Mouse (Mus musculus) stomach, embryonic 14.5 days (tissue): ENCODE data around the gene Psmd11. TPM values are rescaled to one million over a fixed set of nuclear protein-coding genes. Genes with fewer than 3 reads are reported as not detected.

Experiments used
- ATAC-seq: fragments of 200-750 bp; cut with Nextera tagmentation; 2 replicates; pipeline ENCODE4 v1.8.0; 2017; ENCODE audit warnings: low read depth, moderate TSS enrichment; ENCODE audit not compliant: insufficient number of reproducible peaks, insufficient read depth, low FRiP score
- H3K27ac ChIP-seq: fragments of 300-500 bp; sonication (generic); 2 replicates; pipeline ENCODE4 v1.5.1; 2014; ENCODE audit warnings: mild to moderate bottlenecking, low read length, moderate library complexity, mixed read lengths
- H3K27me3 ChIP-seq: fragments of 300-500 bp; sonication (generic); 2 replicates; pipeline ENCODE4 v1.6.1; 2014; ENCODE audit warnings: low read length, control low read depth, mixed read lengths; ENCODE audit not compliant: control insufficient read depth, insufficient read depth
- H3K36me3 ChIP-seq: fragments of 300-500 bp; sonication (generic); 2 replicates; pipeline ENCODE4 v1.6.1; 2014; ENCODE audit warnings: mild to moderate bottlenecking, control low read depth, low read length, moderate library complexity, mixed read lengths; ENCODE audit not compliant: control insufficient read depth, insufficient read depth
- H3K4me1 ChIP-seq: fragments of 300-500 bp; sonication (generic); 2 replicates; pipeline ENCODE4 v1.6.1; 2014; ENCODE audit warnings: low read length, control low read depth, mixed read lengths; ENCODE audit not compliant: control insufficient read depth, insufficient read depth
- H3K4me2 ChIP-seq: fragments of 300-500 bp; sonication (generic); replicated peaks from 2 replicates; pipeline ENCODE4 v1.6.1; 2014; ENCODE audit warnings: low read depth, low read length, control low read depth
- H3K4me3 ChIP-seq: fragments of 300-500 bp; sonication (generic); 2 replicates; pipeline ENCODE4 v1.5.1; 2014; ENCODE audit warnings: low read depth, low read length, control low read depth
- H3K9ac ChIP-seq: fragments of 300-500 bp; sonication (generic); replicated peaks from 2 replicates; pipeline ENCODE4 v1.6.1; 2014; ENCODE audit warnings: low read depth, mild to moderate bottlenecking, control low read depth, low read length, moderate library complexity, mixed read lengths
- H3K9me3 ChIP-seq: fragments of 300-500 bp; sonication (generic); 2 replicates; pipeline ENCODE4 v1.6.1; 2016; ENCODE audit warnings: low read depth, low read length, control low read depth; ENCODE audit not compliant: control insufficient read depth
- WGBS: fragments of 180-500 bp; shearing (Covaris S2); extraction: QIAGEN DNeasy Blood & Tissue Kit; methylation state at CpG from one replicate; pipeline ENCODE4 v1.1.7; 2014; 5-methylcytosine and 5-hydroxymethylcytosine counted together
- polyA plus RNA-seq: library from polyadenylated mRNA; unstranded; fragments of >200 nt; fragmentation: Nextera tagmentation; extraction: Ambion mirVana; gene quantifications from 2 replicates; pipeline ENCODE4 v1.2.1, GENCODE M21; 2014

The Psmd11 gene
- polyA plus RNA-seq, 1 experiment from 2014 or later = 278 TPM

DNA sequence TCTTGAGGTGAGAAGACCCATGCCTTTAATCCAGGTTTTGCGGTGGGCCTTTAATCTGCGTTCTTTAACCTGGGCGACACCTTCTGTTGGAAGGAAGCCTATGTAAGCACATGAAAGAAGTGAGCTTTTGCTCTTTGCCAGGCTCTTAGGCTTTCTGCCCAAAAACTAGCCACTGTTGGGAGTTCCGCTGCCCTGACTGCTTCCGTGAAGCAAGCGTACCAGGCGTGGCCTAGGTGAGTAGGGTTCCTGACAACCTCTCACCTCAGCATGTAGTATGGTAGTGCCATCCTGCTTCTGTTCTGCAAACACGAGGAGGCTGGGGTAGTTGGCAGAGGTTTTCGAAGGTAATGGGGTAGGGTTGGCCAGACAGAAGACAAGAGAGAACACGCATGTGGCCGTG is 46.4 kb downstream of the Psmd11 start:
- no peak overlapping the region for H3K9ac ChIP-seq
- WGBS = 94% methylated on average over 11 of the region's 11 CpGs
- H3K4me3 ChIP-seq = no peak overlapping the region
- peaks cover 8% of the 10 kb centered on the region for H3K4me1 ChIP-seq
- H3K9me3 ChIP-seq = no peaks in the 10 kb centered on the region
- H3K4me2 ChIP-seq = no peak overlapping the region
- ATAC-seq = no peak
- H3K27ac ChIP-seq = no peak overlapping the region
- H3K27me3 ChIP-seq = no peaks in the 10 kb centered on the region
- peaks cover 28% of the 10 kb centered on the region for H3K36me3 ChIP-seq

DNA sequence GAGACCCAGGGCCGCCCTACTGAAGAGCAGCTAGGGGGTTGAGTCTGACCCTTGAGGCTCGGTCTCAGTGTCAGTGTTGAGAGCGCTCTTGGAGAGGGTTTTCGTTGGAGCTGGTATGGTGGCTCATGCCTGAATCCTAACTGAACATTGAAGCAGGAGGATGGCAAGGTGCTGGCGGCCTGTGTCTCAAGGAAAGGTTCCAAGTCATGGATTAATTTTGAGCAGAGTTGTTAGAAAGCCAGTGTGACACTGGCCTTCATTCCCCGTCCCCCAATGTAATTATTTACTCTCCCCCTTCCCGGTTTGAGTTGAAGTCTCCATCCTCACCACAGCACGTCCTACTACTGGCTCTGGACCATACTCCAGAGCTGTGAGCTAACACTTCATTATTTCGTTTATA is 47.1 kb downstream of the Psmd11 start:
- no peak overlapping the region for H3K4me2 ChIP-seq
- no peaks in the 10 kb centered on the region for H3K27me3 ChIP-seq
- no peak overlapping the region for H3K9ac ChIP-seq
- no peak overlapping the region for H3K4me3 ChIP-seq
- peaks cover 8% of the 10 kb centered on the region for H3K4me1 ChIP-seq
- H3K27ac ChIP-seq = no peak overlapping the region
- peaks cover 21% of the 10 kb centered on the region for H3K36me3 ChIP-seq
- H3K9me3 ChIP-seq = no peaks in the 10 kb centered on the region
- 81% methylated on average over 9 of the region's 9 CpGs for whole genome bisulfite sequencing
- ATAC-seq = no peak

DNA sequence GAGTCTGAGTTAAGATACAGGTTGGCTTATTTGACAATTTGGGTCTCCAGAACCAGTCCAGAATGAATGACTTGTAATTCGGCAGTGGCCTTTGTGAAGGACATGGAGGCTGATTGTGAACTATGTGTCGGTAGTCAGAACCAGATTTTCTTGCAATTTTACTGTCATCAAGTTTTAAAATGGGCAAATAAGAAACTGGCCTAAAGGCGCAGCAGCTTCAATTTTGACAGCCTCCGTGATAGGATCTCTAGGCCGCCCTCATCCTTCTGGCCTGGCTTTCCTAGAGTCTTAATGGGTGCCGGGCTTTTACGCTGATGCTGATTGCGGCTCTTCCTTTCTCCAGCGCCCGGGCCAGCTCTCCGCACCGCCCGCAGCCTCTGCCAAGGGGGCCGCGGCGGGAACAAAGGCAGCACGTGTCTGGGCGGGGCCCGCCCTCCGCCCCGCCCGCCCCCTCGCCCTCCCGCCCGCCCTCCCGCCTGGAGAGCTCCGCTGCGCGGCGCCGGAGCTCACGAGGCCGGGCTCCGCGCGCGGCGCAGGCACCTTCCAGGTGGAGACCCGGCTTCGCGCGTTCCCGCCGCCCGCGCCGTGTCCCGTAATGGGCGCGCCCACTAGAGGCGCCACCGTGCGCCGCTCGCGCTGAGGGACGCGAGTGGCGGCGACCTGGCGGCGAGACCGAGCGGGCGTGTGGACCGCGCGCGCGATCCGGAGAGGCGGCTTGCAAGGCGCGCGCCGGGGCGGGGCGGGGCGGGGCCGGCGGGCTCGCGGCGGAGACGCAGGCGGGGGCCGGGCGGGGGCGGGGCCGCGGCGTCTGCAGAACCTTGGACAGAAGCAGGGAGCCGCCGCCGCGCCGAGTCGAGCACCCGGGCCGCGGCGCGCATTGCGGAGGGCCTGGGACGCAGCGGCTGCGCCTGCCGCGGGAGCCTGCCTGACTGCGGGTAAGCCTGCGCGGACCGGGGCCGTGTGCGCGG is 48.1 kb downstream of the Psmd11 start, which contains the start of gene Cdk5r1:
Gene Cdk5r1 (plus strand): TSS at position 802 of the 968 bp plus-strand sequence.
- Histone ChIP-seq H3K9me3 (no peaks in the 10 kb centered on the region), H3K27me3 (no peaks in the 10 kb centered on the region), H3K4me3 (peak within 1 kb of the TSS; percentile 72), H3K4me1 (peaks cover 8% of the 10 kb centered on the region), H3K36me3 (peaks cover 15% of the 10 kb centered on the region; the same call in 1 of the 2 replicates), H3K27ac (peak within 1 kb of the TSS; percentile 66; the same call in 1 of the 2 replicates), H3K9ac (peak within 1 kb of the TSS; percentile 60), H3K4me2 (peak within 1 kb of the TSS; percentile 94)
- ATAC-seq = peak; percentile 90
- WGBS = under 1% methylated on average over 78 of the region's 116 CpGs

DNA sequence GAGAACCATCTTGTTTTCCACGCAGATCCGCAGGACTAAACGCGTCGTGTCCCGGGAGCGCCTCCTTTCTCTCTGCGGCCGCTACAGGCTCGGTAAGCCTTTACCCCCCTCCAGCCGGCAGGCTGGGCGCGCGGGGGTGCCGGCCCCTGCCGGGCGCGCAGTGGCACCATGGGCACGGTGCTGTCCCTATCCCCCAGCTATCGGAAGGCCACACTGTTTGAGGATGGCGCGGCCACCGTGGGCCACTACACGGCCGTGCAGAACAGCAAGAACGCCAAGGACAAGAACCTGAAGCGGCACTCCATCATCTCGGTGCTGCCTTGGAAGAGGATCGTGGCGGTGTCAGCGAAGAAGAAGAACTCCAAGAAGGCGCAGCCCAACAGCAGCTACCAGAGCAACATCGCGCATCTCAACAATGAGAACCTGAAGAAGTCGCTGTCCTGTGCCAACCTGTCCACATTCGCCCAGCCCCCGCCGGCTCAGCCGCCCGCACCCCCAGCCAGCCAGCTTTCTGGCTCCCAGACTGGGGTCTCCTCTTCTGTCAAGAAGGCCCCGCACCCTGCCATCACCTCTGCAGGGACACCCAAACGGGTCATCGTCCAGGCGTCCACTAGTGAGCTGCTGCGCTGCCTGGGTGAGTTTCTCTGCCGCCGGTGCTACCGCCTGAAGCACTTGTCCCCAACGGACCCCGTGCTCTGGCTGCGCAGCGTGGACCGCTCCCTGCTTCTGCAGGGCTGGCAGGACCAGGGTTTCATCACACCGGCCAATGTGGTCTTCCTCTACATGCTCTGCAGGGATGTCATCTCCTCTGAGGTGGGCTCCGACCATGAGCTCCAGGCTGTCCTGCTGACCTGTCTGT is 49.2 kb downstream of the Psmd11 start:
- H3K36me3 ChIP-seq = peaks cover 6% of the 10 kb centered on the region; the same call in 1 of the 2 replicates
- H3K9ac ChIP-seq = peak overlapping the region; percentile 60
- ATAC-seq = peak; percentile 11; the same call in 1 of the 2 replicates
- H3K4me2 ChIP-seq = peak overlapping the region; percentile 94
- H3K4me1 ChIP-seq = peaks cover 8% of the 10 kb centered on the region
- WGBS = 16% methylated on average over 54 of the region's 55 CpGs
- H3K4me3 ChIP-seq = peak overlapping the region; percentile 72
- H3K27me3 ChIP-seq = no peaks in the 10 kb centered on the region
- H3K27ac ChIP-seq = peak overlapping the region; percentile 66; the same call in 1 of the 2 replicates
- H3K9me3 ChIP-seq = no peaks in the 10 kb centered on the region

DNA sequence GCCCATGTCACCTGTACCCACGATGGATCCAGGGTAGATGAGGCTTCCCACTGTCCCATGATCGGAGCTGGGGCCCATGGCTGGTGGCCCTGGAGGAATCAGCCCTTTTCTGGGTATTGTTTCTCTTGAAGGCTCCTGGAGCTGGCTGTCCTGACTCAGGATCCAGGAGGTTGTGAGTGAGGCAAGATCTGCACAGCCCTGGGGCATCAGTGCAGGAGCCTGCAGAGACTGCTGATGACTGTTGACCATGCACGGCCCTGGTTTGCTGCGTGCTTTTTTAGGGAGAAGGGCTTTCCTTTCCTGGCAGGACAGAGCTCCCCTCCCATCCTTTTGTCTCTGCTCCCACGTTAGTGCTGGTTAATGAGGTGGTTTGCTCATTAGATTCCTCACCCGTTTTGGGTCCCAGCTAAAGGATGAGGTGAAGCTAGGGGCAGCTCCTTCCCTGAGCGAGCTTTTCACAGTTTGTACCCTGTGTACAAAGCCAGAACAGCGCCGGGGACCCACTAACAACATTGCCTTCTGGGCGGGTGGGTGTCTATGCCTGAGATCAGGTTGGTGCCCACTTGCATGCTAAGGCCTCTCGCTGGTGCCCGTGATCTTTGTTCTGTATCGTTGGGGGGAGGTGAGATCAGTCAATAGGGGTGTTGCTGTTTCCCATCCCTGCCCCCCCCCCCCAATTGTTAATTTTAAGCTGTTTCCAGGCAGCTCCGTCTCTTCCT is 50.4 kb downstream of the Psmd11 start:
- peaks cover 8% of the 10 kb centered on the region for H3K4me1 ChIP-seq
- H3K4me2 ChIP-seq = no peak overlapping the region; the same call in 1 of the 2 replicates
- H3K27ac ChIP-seq = no peak overlapping the region
- H3K36me3 ChIP-seq = no peaks in the 10 kb centered on the region
- ATAC-seq = no peak
- no peaks in the 10 kb centered on the region for H3K27me3 ChIP-seq
- no peaks in the 10 kb centered on the region for H3K9me3 ChIP-seq
- H3K4me3 ChIP-seq = no peak overlapping the region
- WGBS = 78% methylated on average over 14 of the region's 14 CpGs
- no peak overlapping the region for H3K9ac ChIP-seq

DNA sequence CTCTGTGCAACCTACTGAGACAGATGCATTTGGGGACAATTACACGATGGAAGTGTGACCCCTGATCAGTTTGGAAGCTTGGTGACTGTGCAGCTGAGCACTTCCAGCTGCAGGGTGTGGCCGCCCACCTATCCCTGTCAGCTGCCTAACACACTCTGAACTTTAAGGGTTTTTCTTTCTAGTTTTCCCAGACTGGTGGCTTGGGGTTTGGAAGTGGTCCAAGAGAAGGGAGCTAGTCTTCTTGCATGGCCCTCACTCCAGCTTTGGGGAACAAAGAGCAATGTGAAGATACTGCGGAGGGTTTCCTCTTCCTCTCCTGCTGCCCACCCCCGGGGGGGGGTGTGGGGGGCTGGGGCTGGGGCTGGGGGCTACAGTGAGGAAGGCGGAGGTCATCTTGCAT is 51.0 kb downstream of the Psmd11 start:
- Histone ChIP-seq H3K4me3 (no peak overlapping the region), H3K27me3 (no peaks in the 10 kb centered on the region), H3K4me1 (peaks cover 8% of the 10 kb centered on the region), H3K27ac (no peak overlapping the region), H3K9me3 (no peaks in the 10 kb centered on the region), H3K4me2 (no peak overlapping the region; the same call in 1 of the 2 replicates), H3K36me3 (no peaks in the 10 kb centered on the region), H3K9ac (no peak overlapping the region)
- no peak for ATAC-seq
- WGBS = 62% methylated on average over 5 of the region's 5 CpGs

GRCm38 (mm10) chr11:80479906-80480866 is 51.8 kb downstream of the Psmd11 start:
- Histone ChIP-seq H3K36me3 (no peaks in the 10 kb centered on the region), H3K9me3 (no peaks in the 10 kb centered on the region), H3K9ac (no peak overlapping the region), H3K4me3 (no peak overlapping the region), H3K27ac (no peak overlapping the region), H3K4me1 (peaks cover 8% of the 10 kb centered on the region), H3K4me2 (no peak overlapping the region; the same call in 1 of the 2 replicates), H3K27me3 (no peaks in the 10 kb centered on the region)
- no peak for ATAC-seq
- 85% methylated on average over 31 of the region's 31 CpGs for WGBS
